Mouse (Mus musculus) embryonic facial prominence, embryonic 10.5 days (tissue): Measurements from ENCODE around the gene Spred2. TPM values are rescaled to one million over a fixed set of nuclear protein-coding genes. Genes with fewer than 3 reads are reported as not detected.

Experiments
- DNase-seq: peaks from one replicate; pipeline ENCODE4 v3.0.0-alpha.2; 2017; ENCODE audit warnings: low spot score
- H3K27ac ChIP-seq: fragments of 300-500 bp; sonication (generic); replicated peaks from 2 replicates; pipeline ENCODE4 v1.5.1; 2016; ENCODE audit warnings: mild to moderate bottlenecking
- H3K27me3 ChIP-seq: fragments of 300-500 bp; sonication (generic); replicated peaks from 2 replicates; pipeline ENCODE4 v1.6.1; 2016; ENCODE audit warnings: low read depth, mild to moderate bottlenecking; ENCODE audit not compliant: poor library complexity, severe bottlenecking
- H3K36me3 ChIP-seq: fragments of 300-500 bp; sonication (generic); replicated peaks from 2 replicates; pipeline ENCODE4 v1.6.1; 2016; ENCODE audit warnings: mild to moderate bottlenecking, moderate library complexity
- H3K4me1 ChIP-seq: fragments of 300-500 bp; sonication (generic); 2 replicates; pipeline ENCODE4 v1.6.1; 2016
- H3K4me3 ChIP-seq: fragments of 300-500 bp; sonication (generic); 2 replicates; pipeline ENCODE4 v1.5.1; 2016; ENCODE audit warnings: mild to moderate bottlenecking, moderate library complexity
- H3K9me3 ChIP-seq: fragments of 300-500 bp; sonication (generic); 2 replicates; pipeline ENCODE4 v1.6.1; 2016; ENCODE audit warnings: mild to moderate bottlenecking
- WGBS: fragments of 180-500 bp; shearing (Covaris S2); methylation state at CpG from one replicate; pipeline ENCODE4 v1.1.7; 2016; 5-methylcytosine and 5-hydroxymethylcytosine counted together
- polyA plus RNA-seq: library from polyadenylated mRNA; unstranded; fragments of >200 nt; fragmentation: Nextera tagmentation; extraction: Ambion mirVana; gene quantifications from 2 replicates; pipeline ENCODE4 v1.2.1, GENCODE M21; 2016

Spred2 gene
- polyA plus RNA-seq, 1 experiment from 2014 or later, result 8.6 TPM

DNA sequence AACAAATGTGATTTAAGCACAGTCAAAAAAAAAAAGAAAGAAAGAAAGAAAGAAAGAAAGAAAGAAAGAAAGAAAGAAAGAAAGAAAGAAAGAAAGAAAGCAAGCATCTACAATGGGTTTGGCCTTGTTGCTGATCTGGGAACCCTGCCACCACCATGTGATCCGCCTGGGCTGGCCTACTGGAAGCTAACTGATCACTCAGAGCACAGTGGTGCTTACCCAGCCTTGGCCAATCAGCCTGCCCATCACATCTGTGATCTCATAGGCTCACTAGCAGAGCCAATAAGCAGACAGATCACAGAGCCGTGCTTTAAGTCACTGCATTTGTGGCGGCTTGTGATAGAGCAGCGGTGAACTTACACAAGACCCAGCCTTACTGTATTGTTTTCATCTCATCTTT lies 10.4 kb upstream of the Spred2 start:
- H3K4me3 ChIP-seq, result no peak overlapping the region
- 93% methylated on average over 4 of the region's 4 CpGs for WGBS
- H3K36me3 ChIP-seq, result no peaks in the 10 kb centered on the region
- H3K9me3 ChIP-seq, result 0 out of 2 replicates have a peak, but pooled peaks cover 4% of the 10 kb centered on the region
- no peak for DNase-seq
- peaks cover 15% of the 10 kb centered on the region for H3K4me1 ChIP-seq
- no peak overlapping the region for H3K27ac ChIP-seq
- H3K27me3 ChIP-seq, result peaks cover 17% of the 10 kb centered on the region

DNA sequence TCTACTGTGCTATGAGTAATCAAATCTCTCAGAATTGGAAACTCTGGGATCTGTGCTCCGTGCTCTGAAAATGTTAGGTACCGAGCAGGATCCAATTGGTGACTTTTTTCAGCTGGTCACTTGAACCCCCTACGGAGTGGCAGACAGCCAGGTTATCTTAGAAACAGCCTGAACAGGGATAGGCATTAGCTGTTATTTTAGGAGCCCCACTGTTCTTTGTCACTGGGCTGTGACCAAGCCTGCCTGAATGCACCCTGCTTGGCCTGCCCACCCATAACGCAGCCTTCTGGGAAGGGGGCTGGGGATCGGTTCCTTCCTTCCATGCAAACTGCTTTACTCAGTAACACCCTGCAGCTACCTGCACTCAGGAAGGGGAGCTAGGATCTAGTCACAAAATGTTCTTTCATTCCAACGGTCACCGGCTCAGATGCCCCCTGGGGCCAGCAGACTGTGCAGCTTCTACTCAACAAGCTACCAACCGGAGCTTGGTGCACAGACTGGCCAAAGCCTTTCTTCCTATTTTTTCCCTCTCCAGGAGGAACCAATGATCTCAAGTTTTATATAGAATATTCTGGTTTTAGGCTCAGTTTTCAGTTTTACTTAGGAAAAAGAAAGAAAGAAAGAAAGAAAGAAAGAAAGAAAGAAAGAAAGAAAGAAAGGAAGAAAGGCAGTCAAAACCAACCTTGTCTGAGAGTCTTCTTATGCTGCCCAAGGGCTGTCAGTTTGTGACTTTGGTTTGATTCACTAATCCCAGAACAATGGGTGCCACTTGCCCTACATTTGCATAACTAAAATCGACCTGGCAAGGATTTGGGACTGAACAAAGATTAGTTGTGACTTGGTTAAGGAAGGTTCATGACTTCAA lies 6.6 kb upstream of the Spred2 start:
- no peak overlapping the region for H3K27ac ChIP-seq
- H3K4me1 ChIP-seq, result peaks cover 32% of the 10 kb centered on the region
- no peaks in the 10 kb centered on the region for H3K36me3 ChIP-seq
- no peak overlapping the region for H3K4me3 ChIP-seq
- peaks cover 20% of the 10 kb centered on the region for H3K27me3 ChIP-seq
- H3K9me3 ChIP-seq, result 0 out of 2 replicates have a peak, but pooled peaks cover 4% of the 10 kb centered on the region
- WGBS, result 14% methylated on average over 9 of the region's 9 CpGs
- DNase-seq, result peak; percentile 16

DNA sequence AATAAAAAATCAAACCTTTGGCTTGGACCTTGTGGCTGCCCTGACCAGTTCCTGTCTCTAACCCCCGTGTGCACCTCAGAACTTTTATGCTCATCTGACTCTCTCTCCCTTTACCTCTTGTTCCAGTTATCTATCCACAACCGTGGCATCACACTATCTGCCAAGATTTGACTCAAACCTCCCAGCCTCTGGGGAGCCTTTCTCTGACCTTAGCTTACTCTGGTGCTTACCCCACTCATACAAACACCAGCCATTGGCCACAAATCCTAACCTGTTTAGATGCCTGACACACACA lies 6.0 kb upstream of the Spred2 start:
- no peak for DNase-seq
- Histone ChIP-seq H3K36me3 (no peaks in the 10 kb centered on the region), H3K4me3 (no peak overlapping the region), H3K27ac (no peak overlapping the region), H3K27me3 (peaks cover 20% of the 10 kb centered on the region), H3K4me1 (peaks cover 36% of the 10 kb centered on the region), H3K9me3 (no peaks in the 10 kb centered on the region)
- 12% methylated on average over 2 of the region's 2 CpGs for WGBS

DNA sequence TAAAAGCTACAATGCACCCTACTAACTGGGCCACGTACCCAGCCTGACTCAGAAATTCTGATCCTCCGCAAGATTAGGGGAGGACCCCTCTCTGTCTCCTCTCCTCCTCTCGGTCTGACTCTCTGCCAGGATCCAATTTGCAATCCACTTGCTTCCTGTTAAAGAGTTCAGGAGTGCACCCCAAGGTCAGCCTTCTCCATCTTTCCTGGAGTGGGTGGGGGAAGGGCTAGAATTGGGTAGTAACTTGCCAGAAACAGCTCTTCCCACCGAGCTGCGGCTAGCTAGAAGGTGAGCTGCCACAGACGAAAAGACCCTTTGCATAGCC lies 4.8 kb upstream of the Spred2 start:
- H3K9me3 ChIP-seq, result no peaks in the 10 kb centered on the region
- no peaks in the 10 kb centered on the region for H3K36me3 ChIP-seq
- peak overlapping the region; percentile 78 for H3K4me3 ChIP-seq
- WGBS, result 2% methylated on average over 6 of the region's 6 CpGs
- peaks cover 20% of the 10 kb centered on the region for H3K27me3 ChIP-seq
- peaks cover 44% of the 10 kb centered on the region for H3K4me1 ChIP-seq
- H3K27ac ChIP-seq, result peak overlapping the region; percentile 93
- DNase-seq, result peak; percentile 70

- H3K36me3 ChIP-seq, result no peaks in the 10 kb centered on the region
- peaks cover 44% of the 10 kb centered on the region for H3K4me1 ChIP-seq
- H3K9me3 ChIP-seq, result no peaks in the 10 kb centered on the region
- H3K27ac ChIP-seq, result peak overlapping the region; percentile 93
- WGBS, result under 1% methylated on average over 70 of the region's 70 CpGs
- DNase-seq, result peak; percentile 93
- H3K27me3 ChIP-seq, result peaks cover 20% of the 10 kb centered on the region
- peak overlapping the region; percentile 78 for H3K4me3 ChIP-seq
These were observed 4.1 kb upstream of the Spred2 start for GRCm38 (mm10) chr11:19919785-19920671.

DNA sequence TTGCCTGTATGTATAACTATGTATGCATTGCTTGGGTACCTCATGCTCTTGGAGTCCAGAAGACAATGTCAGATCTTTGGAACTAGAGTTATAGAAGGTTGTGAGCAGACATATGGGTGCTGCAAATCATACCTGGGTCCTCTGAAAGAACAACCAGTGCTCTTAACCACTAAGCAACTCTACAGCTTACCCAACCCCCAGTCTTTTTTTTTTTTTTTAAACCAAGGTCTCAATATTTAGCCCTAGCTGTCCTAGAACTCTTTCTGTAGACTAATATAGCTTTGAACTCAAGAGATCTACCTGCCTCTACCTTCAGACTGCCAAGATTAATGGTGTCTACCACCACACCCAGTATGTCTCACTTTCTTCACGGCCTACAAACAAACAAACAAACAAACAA lies 2.5 kb upstream of the Spred2 start:
- Histone ChIP-seq H3K4me1 (peaks cover 56% of the 10 kb centered on the region), H3K4me3 (no peak overlapping the region), H3K27me3 (peaks cover 20% of the 10 kb centered on the region), H3K9me3 (no peaks in the 10 kb centered on the region), H3K36me3 (no peaks in the 10 kb centered on the region), H3K27ac (no peak overlapping the region)
- no peak for DNase-seq
- WGBS, result 85% methylated on average over 1 of the region's 1 CpGs

DNA sequence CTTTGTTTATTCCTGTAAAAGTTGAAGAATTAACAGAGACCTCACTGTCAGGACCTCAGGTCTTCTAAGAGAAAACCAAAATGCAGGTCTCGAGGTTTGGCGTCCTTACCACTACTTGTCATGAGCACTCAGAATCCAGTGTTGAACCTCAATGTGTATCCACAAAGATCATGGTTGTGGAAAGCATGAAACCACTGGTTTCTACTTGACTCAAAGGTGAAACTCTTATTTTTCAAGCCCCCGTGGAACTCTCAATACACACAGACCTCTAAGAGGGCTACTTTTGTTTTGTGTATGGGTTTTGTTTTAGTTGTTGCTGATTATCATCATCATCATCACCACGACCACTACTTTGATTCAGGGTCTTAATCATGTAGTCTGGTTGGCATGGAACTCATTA lies 2.0 kb upstream of the Spred2 start:
- H3K4me1 ChIP-seq, result peaks cover 58% of the 10 kb centered on the region
- no peak for DNase-seq
- no peaks in the 10 kb centered on the region for H3K36me3 ChIP-seq
- no peaks in the 10 kb centered on the region for H3K9me3 ChIP-seq
- 89% methylated on average over 4 of the region's 4 CpGs for WGBS
- peaks cover 16% of the 10 kb centered on the region for H3K27me3 ChIP-seq
- H3K4me3 ChIP-seq, result no peak overlapping the region
- H3K27ac ChIP-seq, result no peak overlapping the region

DNA sequence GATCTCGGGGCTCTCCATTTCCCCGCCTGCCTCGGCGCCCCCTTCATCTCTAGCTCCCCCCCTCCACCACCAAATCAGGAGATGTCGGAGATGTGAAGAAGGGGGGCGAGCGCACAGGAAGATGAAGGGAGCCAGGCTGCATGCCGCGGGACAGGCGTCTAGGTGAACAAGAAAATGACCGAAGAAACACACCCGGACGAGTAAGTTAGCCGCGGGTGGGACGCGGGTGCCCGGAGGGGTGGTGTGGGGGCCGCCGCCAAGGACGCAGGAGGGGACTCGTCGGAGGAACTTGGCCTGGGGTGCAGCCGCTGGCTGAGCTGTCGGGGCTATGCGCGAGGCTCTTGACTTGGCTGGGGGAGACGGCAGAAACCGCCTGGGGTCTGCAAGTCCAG lies 578 bp downstream of the Spred2 start:
- no peaks in the 10 kb centered on the region for H3K9me3 ChIP-seq
- peaks cover 40% of the 10 kb centered on the region for H3K4me1 ChIP-seq
- DNase-seq, result peak; percentile 72
- under 1% methylated on average over 29 of the region's 29 CpGs for WGBS
- H3K27me3 ChIP-seq, result no peaks in the 10 kb centered on the region
- H3K4me3 ChIP-seq, result peak overlapping the region; percentile 95
- peak overlapping the region; percentile 99 for H3K27ac ChIP-seq
- H3K36me3 ChIP-seq, result no peaks in the 10 kb centered on the region; the same call in none of the 2 replicates

- H3K4me3 ChIP-seq, result peak overlapping the region; percentile 95
- under 1% methylated on average over 75 of the region's 75 CpGs for WGBS
- peak overlapping the region; percentile 99 for H3K27ac ChIP-seq
- no peaks in the 10 kb centered on the region; the same call in none of the 2 replicates for H3K36me3 ChIP-seq
- H3K27me3 ChIP-seq, result no peaks in the 10 kb centered on the region
- peak; percentile 84 for DNase-seq
- no peaks in the 10 kb centered on the region for H3K9me3 ChIP-seq
- peaks cover 38% of the 10 kb centered on the region for H3K4me1 ChIP-seq
These were observed 1.2 kb downstream of the Spred2 start for GRCm38 (mm10) chr11:19925149-19925975.

DNA sequence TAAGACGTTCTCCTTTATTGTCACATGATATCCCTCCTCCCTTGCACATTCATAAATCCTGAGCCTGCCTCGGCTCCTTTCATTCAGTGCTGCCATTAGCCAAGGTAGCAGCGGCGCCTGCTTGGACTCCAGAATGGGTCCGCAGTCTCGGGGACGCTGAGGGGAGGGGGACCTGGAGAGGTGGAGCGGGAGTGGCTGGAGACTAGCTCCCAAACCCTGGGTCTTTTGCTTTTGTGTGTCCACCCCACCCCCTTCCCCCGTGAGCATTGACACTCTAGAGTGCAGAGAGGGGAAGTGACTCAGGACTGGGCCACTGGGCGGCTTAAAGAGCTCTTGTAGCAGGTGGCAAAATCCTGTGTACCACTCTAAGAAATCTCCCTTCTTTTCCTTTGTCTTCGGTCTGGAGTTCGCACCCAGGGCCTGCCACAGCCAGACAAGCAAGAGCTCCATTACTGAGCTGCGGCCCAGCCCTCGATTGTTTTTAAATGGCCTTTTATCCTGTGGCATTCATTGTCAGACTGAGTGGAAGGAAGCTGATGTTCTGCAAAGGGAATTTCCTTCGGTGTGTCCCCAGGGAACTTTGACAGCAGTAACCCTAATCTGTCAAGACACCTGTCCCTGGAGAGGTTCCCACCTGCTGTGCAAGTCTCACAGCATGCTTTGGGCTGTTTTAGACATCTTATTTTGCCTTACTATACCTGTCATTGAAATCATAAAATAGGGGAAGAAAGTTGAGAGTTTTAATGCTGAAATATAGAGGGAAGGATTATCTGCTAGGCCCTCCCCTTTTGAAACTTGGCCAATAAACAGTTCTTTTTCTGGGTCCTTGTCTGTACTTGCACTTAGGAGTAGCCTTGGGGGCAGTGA lies 2.0 kb downstream of the Spred2 start:
- Histone ChIP-seq H3K27me3 (no peaks in the 10 kb centered on the region), H3K9me3 (no peaks in the 10 kb centered on the region), H3K4me1 (peaks cover 37% of the 10 kb centered on the region), H3K36me3 (no peaks in the 10 kb centered on the region; the same call in none of the 2 replicates), H3K27ac (peak overlapping the region; percentile 99), H3K4me3 (peak overlapping the region; percentile 95)
- DNase-seq, result peak; percentile 69
- 6% methylated on average over 15 of the region's 15 CpGs for WGBS

- peak overlapping the region; percentile 95 for H3K4me3 ChIP-seq
- H3K9me3 ChIP-seq, result no peaks in the 10 kb centered on the region
- peak overlapping the region; percentile 99 for H3K27ac ChIP-seq
- H3K36me3 ChIP-seq, result peaks cover 3% of the 10 kb centered on the region
- DNase-seq, result no peak
- peaks cover 37% of the 10 kb centered on the region for H3K4me1 ChIP-seq
- no peaks in the 10 kb centered on the region for H3K27me3 ChIP-seq
- 73% methylated on average over 2 of the region's 2 CpGs for WGBS
These were observed 2.6 kb downstream of the Spred2 start for GRCm38 (mm10) chr11:19926843-19927120.
